Mouse (Mus musculus) heart, embryonic 12.5 days (tissue): ENCODE measurements around the gene Mad2l2. TPM values are rescaled to one million over a fixed set of nuclear protein-coding genes. Genes with fewer than 3 reads are reported as not detected.

Source experiments
- microRNA-seq: library from miRNA; unstranded; fragments of <30 nt; microRNA quantifications from one replicate; pipeline ENCODE4, GENCODE M21; 2017
- polyA plus RNA-seq: library from polyadenylated mRNA; unstranded; fragments of >200 nt; fragmentation: Nextera tagmentation; extraction: Ambion mirVana; gene quantifications from 2 replicates; pipeline ENCODE4 v1.2.1, GENCODE M21; 2016

Mad2l2 gene
- polyA plus RNA-seq, 1 experiment from 2014 or later = 39.3 TPM

Small RNA genes within 50 kb of the gene (microRNA-seq; reads per million reads assigned to microRNA genes)
- not detected for gene Mir7022

Other genes starting within 250 kb of the Mad2l2 start
- gene Mfn2, start 225.7 kb upstream of the Mad2l2 start, polyA plus RNA-seq = 121 and 123 TPM in 2 replicates
- 46.9 and 49.6 TPM in 2 replicates for gene Plod1, start 193.6 kb upstream of the Mad2l2 start, polyA plus RNA-seq
- 24.6 and 24.9 TPM in 2 replicates for gene 2510039O18Rik, start 189.5 kb upstream of the Mad2l2 start, polyA plus RNA-seq
- gene Nppb, start 144.6 kb upstream of the Mad2l2 start, polyA plus RNA-seq = 276 and 282 TPM in 2 replicates
- gene Nppa, start 129.7 kb upstream of the Mad2l2 start, polyA plus RNA-seq = 5,688 and 5,948 TPM in 2 replicates
- gene Clcn6, start 91.6 kb upstream of the Mad2l2 start, polyA plus RNA-seq = 7.8 and 9.3 TPM in 2 replicates
- gene Mthfr, start 91.3 kb upstream of the Mad2l2 start, polyA plus RNA-seq = 15.5 and 17.0 TPM in 2 replicates
- 18.9 and 19.8 TPM in 2 replicates for gene Agtrap, start 42.4 kb upstream of the Mad2l2 start, polyA plus RNA-seq
- 0.05 and 0.08 TPM in 2 replicates for gene Draxin, start 314 bp downstream of the Mad2l2 start, polyA plus RNA-seq
- gene Fbxo6, start 21.8 kb downstream of the Mad2l2 start, polyA plus RNA-seq = 20.2 and 22.9 TPM in 2 replicates
- 24.9 and 25.1 TPM in 2 replicates for gene Fbxo44, start 30.1 kb downstream of the Mad2l2 start, polyA plus RNA-seq
- gene Fbxo2, start 30.2 kb downstream of the Mad2l2 start, polyA plus RNA-seq = 0.70 and 0.92 TPM in 2 replicates
- gene Disp3, start 157.6 kb downstream of the Mad2l2 start, polyA plus RNA-seq = 0.10 TPM in 1 of 2 replicates, not detected in the other